Mouse (Mus musculus) lung, embryonic 14.5 days (tissue): Measurements from ENCODE around the gene Necab2. TPM values are rescaled to one million over a fixed set of nuclear protein-coding genes. Genes with fewer than 3 reads are reported as not detected.
A peak's percentile ranks its signal among the peaks of the same experiment; 100 is the strongest.

ENCODE experiments used
- ATAC-seq: fragments of 200-750 bp; cut with Nextera tagmentation; 2 replicates; pipeline ENCODE4 v1.8.0; 2017; ENCODE audit warnings: mild to moderate bottlenecking, moderate TSS enrichment, moderate library complexity; ENCODE audit not compliant: insufficient read depth
- DNase-seq: peaks from one replicate; pipeline ENCODE4 v3.0.0-alpha.2; 2015
- H3K27ac ChIP-seq: fragments of 300-500 bp; sonication (generic); 2 replicates; pipeline ENCODE4 v1.5.1; 2014; ENCODE audit warnings: low read depth, mild to moderate bottlenecking, moderate library complexity
- H3K27me3 ChIP-seq: fragments of 300-500 bp; sonication (generic); 2 replicates; pipeline ENCODE4 v1.6.1; 2014; ENCODE audit warnings: low read length, control low read depth; ENCODE audit not compliant: insufficient read depth
- H3K36me3 ChIP-seq: fragments of 300-500 bp; sonication (generic); 2 replicates; pipeline ENCODE4 v1.6.1; 2014; ENCODE audit warnings: control low read depth; ENCODE audit not compliant: insufficient read depth
- H3K4me1 ChIP-seq: fragments of 300-500 bp; sonication (generic); 2 replicates; pipeline ENCODE4 v1.6.1; 2014; ENCODE audit warnings: antibody characterized with exemption, control low read depth; ENCODE audit not compliant: insufficient read depth
- H3K4me2 ChIP-seq: fragments of 300-500 bp; sonication (generic); 2 replicates; pipeline ENCODE4 v1.6.1; 2014; ENCODE audit warnings: mild to moderate bottlenecking
- H3K4me3 ChIP-seq: fragments of 300-500 bp; sonication (generic); 2 replicates; pipeline ENCODE4 v1.5.1; 2014; ENCODE audit warnings: low read depth, low read length
- H3K9ac ChIP-seq: fragments of 300-500 bp; sonication (generic); 2 replicates; pipeline ENCODE4 v1.6.1; 2014
- H3K9me3 ChIP-seq: fragments of 300-500 bp; sonication (generic); 2 replicates; pipeline ENCODE4 v1.6.1; 2016; ENCODE audit warnings: low read depth, low read length, control low read depth
- CTCF ChIP-seq: IDR thresholded peaks from 2 replicates; pipeline ENCODE4 v1.5.1; 2016; ENCODE audit warnings: antibody characterized with exemption, low read depth
- WGBS: fragments of 180-500 bp; shearing (Covaris S2); extraction: QIAGEN DNeasy Blood & Tissue Kit; methylation state at CpG from one replicate; pipeline ENCODE4 v1.1.7; 2014; 5-methylcytosine and 5-hydroxymethylcytosine counted together
- polyA plus RNA-seq: library from polyadenylated mRNA; unstranded; fragments of >200 nt; fragmentation: Nextera tagmentation; extraction: Ambion mirVana; gene quantifications from 2 replicates; pipeline ENCODE4 v1.2.1, GENCODE M21; 2014

The Necab2 gene
- polyA plus RNA-seq, 1 experiment from 2014 or later, result 2.2 TPM

GRCm38 (mm10) chr8:119440250-119440951, 6.1 kb upstream of the Necab2 start:
- 11% methylated on average over 16 of the region's 16 CpGs for WGBS
- H3K4me1 ChIP-seq, result peaks cover 9% of the 10 kb centered on the region
- DNase-seq, result peak; percentile 96
- peak; percentile 77 for TF ChIP-seq CTCF
- no peak overlapping the region for H3K9ac ChIP-seq
- no peak overlapping the region for H3K4me3 ChIP-seq
- peak; percentile 73; the same call in 1 of the 2 replicates for ATAC-seq
- H3K36me3 ChIP-seq, result no peaks in the 10 kb centered on the region
- H3K27me3 ChIP-seq, result no peaks in the 10 kb centered on the region
- H3K27ac ChIP-seq, result peak overlapping the region; percentile 54; the same call in 1 of the 2 replicates
- no peaks in the 10 kb centered on the region for H3K9me3 ChIP-seq
- peak overlapping the region; percentile 33; the same call in 1 of the 2 replicates for H3K4me2 ChIP-seq

- DNase-seq (no peak), ATAC-seq (peak; percentile 42; the same call in 1 of the 2 replicates)
- Histone ChIP-seq H3K27me3 (no peaks in the 10 kb centered on the region), H3K4me2 (peak overlapping the region; percentile 33; the same call in 1 of the 2 replicates), H3K9me3 (no peaks in the 10 kb centered on the region), H3K4me3 (no peak overlapping the region), H3K9ac (no peak overlapping the region), H3K4me1 (peaks cover 9% of the 10 kb centered on the region), H3K36me3 (no peaks in the 10 kb centered on the region), H3K27ac (no peak overlapping the region)
- WGBS, result 32% methylated on average over 1 of the region's 1 CpGs
- no peak for TF ChIP-seq CTCF
Observed at GRCm38 (mm10) chr8:119440952-119441270, 5.6 kb upstream of the Necab2 start.

DNA sequence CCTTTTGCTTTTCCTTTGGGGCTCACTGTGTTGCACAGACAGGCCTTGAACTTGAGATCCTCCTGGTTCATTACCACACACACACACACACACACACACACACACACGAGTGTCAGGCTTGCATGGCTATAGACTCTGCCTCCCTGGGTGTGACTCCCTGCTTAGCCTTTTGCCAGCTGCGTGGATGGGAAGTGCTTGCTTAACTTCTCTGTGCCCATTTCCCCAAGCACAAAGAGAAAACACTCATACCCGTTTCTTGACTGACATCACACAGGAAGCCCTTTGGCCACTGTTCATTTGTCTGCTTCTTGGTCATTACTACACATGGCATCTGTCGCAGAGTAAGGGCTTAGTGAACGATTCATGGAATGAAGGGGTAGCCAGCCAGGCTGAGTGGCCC, 4.5 kb upstream of the Necab2 start:
- no peak overlapping the region for H3K9ac ChIP-seq
- DNase-seq, result no peak
- H3K4me2 ChIP-seq, result no peak overlapping the region
- H3K27me3 ChIP-seq, result peaks cover under 1% of the 10 kb centered on the region; the same call in 1 of the 2 replicates
- peaks cover 6% of the 10 kb centered on the region for H3K4me1 ChIP-seq
- no peaks in the 10 kb centered on the region for H3K9me3 ChIP-seq
- no peak overlapping the region for H3K4me3 ChIP-seq
- no peak for ATAC-seq
- H3K36me3 ChIP-seq, result no peaks in the 10 kb centered on the region
- TF ChIP-seq CTCF, result no peak
- 58% methylated on average over 5 of the region's 5 CpGs for WGBS
- no peak overlapping the region for H3K27ac ChIP-seq

GRCm38 (mm10) chr8:119442970-119443369, 3.5 kb upstream of the Necab2 start:
- no peak for ATAC-seq
- no peaks in the 10 kb centered on the region for H3K9me3 ChIP-seq
- H3K4me3 ChIP-seq, result no peak overlapping the region
- no peak overlapping the region for H3K9ac ChIP-seq
- no peak overlapping the region for H3K27ac ChIP-seq
- no peaks in the 10 kb centered on the region for H3K36me3 ChIP-seq
- H3K4me2 ChIP-seq, result no peak overlapping the region
- 91% methylated on average over 8 of the region's 8 CpGs for WGBS
- TF ChIP-seq CTCF, result no peak
- no peak for DNase-seq
- peaks cover 4% of the 10 kb centered on the region; the same call in 1 of the 2 replicates for H3K4me1 ChIP-seq
- peaks cover 10% of the 10 kb centered on the region; the same call in 1 of the 2 replicates for H3K27me3 ChIP-seq

GRCm38 (mm10) chr8:119446990-119447780, 666 bp downstream of the Necab2 start:
- ATAC-seq, result peak; percentile 64
- H3K36me3 ChIP-seq, result no peaks in the 10 kb centered on the region

DNA sequence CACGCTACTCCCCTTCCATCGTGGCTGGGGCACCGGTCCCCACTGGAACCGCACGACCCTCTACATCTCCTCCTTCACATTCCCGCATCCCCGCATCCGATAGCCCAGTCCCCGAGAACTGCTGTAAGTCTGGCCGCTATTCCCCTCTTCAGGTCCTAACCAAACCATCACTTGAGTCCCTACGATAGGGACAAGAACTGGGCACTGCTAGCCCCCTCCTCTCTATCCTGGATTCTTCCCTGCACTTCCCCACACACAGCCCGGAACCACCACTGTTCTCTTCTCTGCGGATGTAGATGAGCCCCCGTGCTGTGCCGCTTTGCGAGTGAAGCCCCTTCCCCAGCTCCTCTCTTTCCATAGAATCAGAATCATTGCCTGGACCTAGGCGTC, 1.3 kb downstream of the Necab2 start:
- no peak for DNase-seq
- H3K9ac ChIP-seq, result no peak overlapping the region
- H3K36me3 ChIP-seq, result no peaks in the 10 kb centered on the region
- H3K27ac ChIP-seq, result no peak overlapping the region
- H3K4me2 ChIP-seq, result peak overlapping the region; percentile 97
- no peaks in the 10 kb centered on the region for H3K4me1 ChIP-seq
- H3K9me3 ChIP-seq, result no peaks in the 10 kb centered on the region
- ATAC-seq, result no peak
- H3K4me3 ChIP-seq, result peak overlapping the region; percentile 65
- H3K27me3 ChIP-seq, result peaks cover 21% of the 10 kb centered on the region; the same call in 1 of the 2 replicates
- 3% methylated on average over 17 of the region's 17 CpGs for WGBS
- no peak for TF ChIP-seq CTCF

More at GRCm38 (mm10) chr8:119446990-119447780, 666 bp downstream of the Necab2 start:
- 2% methylated on average over 53 of the region's 80 CpGs for WGBS
- no peaks in the 10 kb centered on the region for H3K4me1 ChIP-seq
- peak overlapping the region; percentile 64 for H3K9ac ChIP-seq
- H3K27ac ChIP-seq, result no peak overlapping the region
- H3K9me3 ChIP-seq, result no peaks in the 10 kb centered on the region
- peak overlapping the region; percentile 65 for H3K4me3 ChIP-seq
- H3K27me3 ChIP-seq, result peaks cover 21% of the 10 kb centered on the region; the same call in 1 of the 2 replicates
- TF ChIP-seq CTCF, result no peak
- DNase-seq, result peak; percentile 51
- peak overlapping the region; percentile 97 for H3K4me2 ChIP-seq

DNA sequence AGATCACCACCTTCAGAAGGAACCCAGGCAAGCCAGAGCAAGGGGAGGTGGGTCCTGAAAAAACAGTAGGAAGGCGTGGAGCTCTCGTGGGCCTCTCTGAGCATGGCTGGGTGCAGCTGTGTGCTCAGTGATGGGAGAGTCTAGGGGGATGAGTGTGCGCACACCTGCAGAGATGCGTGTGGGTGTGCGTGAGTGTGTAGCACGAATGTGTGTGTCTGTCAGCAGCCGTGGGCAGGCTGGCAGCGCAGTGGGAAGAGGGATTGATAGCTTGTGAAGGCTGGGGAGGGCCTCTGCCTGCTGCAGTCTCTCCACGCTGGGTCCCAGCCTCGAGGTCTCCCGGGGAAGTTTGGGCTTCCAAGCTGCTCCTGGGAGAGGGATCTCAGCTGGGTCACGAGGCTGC, 3.1 kb downstream of the Necab2 start:
- Histone ChIP-seq H3K27ac (no peak overlapping the region), H3K4me2 (no peak overlapping the region), H3K4me1 (no peaks in the 10 kb centered on the region), H3K27me3 (peaks cover 21% of the 10 kb centered on the region; the same call in 1 of the 2 replicates), H3K9ac (no peak overlapping the region), H3K4me3 (no peak overlapping the region), H3K9me3 (no peaks in the 10 kb centered on the region), H3K36me3 (no peaks in the 10 kb centered on the region)
- WGBS, result 69% methylated on average over 12 of the region's 12 CpGs
- DNase-seq (no peak), ATAC-seq (no peak)
- no peak for TF ChIP-seq CTCF
